Mouse (Mus musculus): ENCODE measurements around the gene Vmn1r59.
"Not testable (repeated sequence)": the region's sequence is repeated elsewhere in the genome, so short reads cannot be mapped to it uniquely, and the experiment has no call there.

Vmn1r59 gene

GRCm38 (mm10) chr7:5456674-5457073 is at the start of gene Vmn1r59:
Gene Vmn1r59, minus strand, starts transcription at chr7:5456774.
- no peak for DNase-seq

GRCm38 (mm10) chr7:5493856-5494255 is 37.3 kb upstream of the Vmn1r59 start, which contains the start of gene Vmn2r28:
Gene Vmn2r28, minus strand, starts transcription at chr7:5493956.
- DNase-seq: not testable (repeated sequence)

GRCm38 (mm10) chr7:5454011-5454410 is 2.6 kb downstream of the Vmn1r59 start:
- not testable (repeated sequence) for DNase-seq

GRCm38 (mm10) chr7:5448627-5449026 is 7.9 kb downstream of the Vmn1r59 start:
- DNase-seq: no peak

- not testable (repeated sequence) for DNase-seq
Observed at GRCm38 (mm10) chr7:5413296-5413695, 43.3 kb downstream of the Vmn1r59 start, which contains the start of gene Vmn1r58. Gene Vmn1r58, minus strand, starts transcription at chr7:5413396.

- no peak for DNase-seq
Observed at GRCm38 (mm10) chr7:5406201-5406600, 50.4 kb downstream of the Vmn1r59 start.

Measured in kidney, postnatal 36 days (tissue).